Mouse (Mus musculus) brain, embryonic 14.5 days (tissue): ENCODE measurements at regions not wholly inside any gene's neighbourhood (a gene's known extent, or its start where the extent isn't known, plus 50 kb on each side); places are given as distances from the start of the nearest gene placed in this dataset.

Experiments used
- CTCF ChIP-seq: fragments of 200-500 bp; IDR thresholded peaks from 2 replicates; pipeline ENCODE4 v1.5.1; 2012; ENCODE audit warnings: inconsistent platforms, mild to moderate bottlenecking, moderate library complexity, borderline replicate concordance; ENCODE audit not compliant: insufficient read depth, insufficient read length; ENCODE audit errors: extremely low read depth
- POLR2A ChIP-seq: fragments of 200-500 bp; IDR thresholded peaks from 2 replicates; pipeline ENCODE4 v1.6.1; 2012; ENCODE audit warnings: mild to moderate bottlenecking, inconsistent platforms, borderline replicate concordance; ENCODE audit not compliant: poor library complexity, insufficient read depth, insufficient read length, severe bottlenecking; ENCODE audit errors: extremely low read depth

DNA sequence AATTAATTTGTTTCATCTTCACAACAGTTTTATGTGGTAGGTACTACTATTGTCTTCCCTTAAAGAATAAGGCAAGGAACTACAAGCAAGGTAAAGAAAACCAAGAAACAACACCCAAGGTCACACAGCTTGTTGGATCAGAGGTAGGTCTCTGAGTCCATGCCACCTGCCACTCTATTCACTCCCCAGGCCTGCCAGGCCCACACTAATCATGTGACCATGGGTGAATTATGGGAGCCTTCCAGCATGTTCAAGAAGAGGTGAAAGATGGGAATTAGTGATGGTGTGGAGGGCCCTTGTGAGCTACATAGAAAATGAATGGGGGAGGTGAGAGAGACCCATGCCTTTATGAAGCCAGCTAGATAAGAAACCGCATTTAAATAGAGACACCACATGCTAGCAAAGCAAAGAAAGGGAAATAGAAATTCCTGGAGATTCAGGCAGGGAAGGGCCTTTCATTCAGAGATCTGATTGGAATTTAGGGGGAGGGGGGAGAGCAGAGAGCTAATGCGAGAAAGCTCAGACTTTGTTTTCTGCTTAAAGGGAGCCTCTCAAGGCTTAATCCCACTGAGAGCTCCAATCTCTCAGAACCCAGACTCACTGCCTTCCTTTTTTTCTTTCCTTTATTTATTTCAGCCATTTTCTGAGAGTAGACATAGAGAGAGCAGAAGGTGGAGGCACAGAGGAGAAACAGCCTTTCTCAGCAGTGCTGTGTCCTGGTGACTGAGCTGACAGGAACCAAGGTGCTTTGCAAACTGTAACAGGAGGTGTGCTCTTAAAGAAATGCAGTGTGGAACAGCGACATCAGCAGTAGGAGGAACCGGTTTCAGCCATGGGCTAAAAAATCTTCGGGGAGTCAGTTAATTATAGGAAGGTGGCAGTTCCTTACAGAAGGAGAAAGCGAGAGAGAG is 160.0 kb downstream of the Spata19 start:
- TF ChIP-seq POLR2A (no peak), CTCF (no peak)
